Mouse (Mus musculus) erythroblast, embryonic 14.5 days (primary cell): ENCODE results near the gene Rad9a. TPM values are rescaled to one million over a fixed set of nuclear protein-coding genes. Genes with fewer than 3 reads are reported as not detected.

Experiments used
- H3K27me3 ChIP-seq: 2 replicates; pipeline ENCODE4 v1.6.1; 2012; ENCODE audit warnings: inconsistent platforms; ENCODE audit not compliant: control insufficient read depth
- H3K36me3 ChIP-seq: 2 replicates; pipeline ENCODE4 v1.6.1; 2012; ENCODE audit warnings: mild to moderate bottlenecking, inconsistent platforms; ENCODE audit not compliant: control insufficient read depth
- H3K4me1 ChIP-seq: 2 replicates; pipeline ENCODE4 v1.6.1; 2012; ENCODE audit warnings: inconsistent platforms; ENCODE audit not compliant: control insufficient read depth
- H3K4me3 ChIP-seq: replicated peaks from 2 replicates; pipeline ENCODE3; 2012; ENCODE audit warnings: moderate library complexity, mild to moderate bottlenecking, inconsistent platforms
- H3K9me3 ChIP-seq: 2 replicates; pipeline ENCODE4 v1.6.1; 2012; ENCODE audit warnings: low read length, inconsistent platforms, mixed read lengths; ENCODE audit not compliant: control insufficient read depth
- GATA1 ChIP-seq: IDR thresholded peaks from 2 replicates; pipeline ENCODE4 v1.6.1; 2012; ENCODE audit warnings: low read length, inconsistent platforms, mixed read lengths
- TAL1 ChIP-seq: IDR thresholded peaks from 3 replicates; pipeline ENCODE4 v1.6.1; 2012; ENCODE audit warnings: low read length, inconsistent platforms, mixed read lengths
- polyA plus RNA-seq: library from polyadenylated mRNA; stranded (reverse); fragments of >175 nt; gene quantifications from 2 replicates; pipeline ENCODE4 v1.2.3, GENCODE M21; 2012

Gene Rad9a
- polyA plus RNA-seq, 1 experiment: 2.6 TPM

DNA sequence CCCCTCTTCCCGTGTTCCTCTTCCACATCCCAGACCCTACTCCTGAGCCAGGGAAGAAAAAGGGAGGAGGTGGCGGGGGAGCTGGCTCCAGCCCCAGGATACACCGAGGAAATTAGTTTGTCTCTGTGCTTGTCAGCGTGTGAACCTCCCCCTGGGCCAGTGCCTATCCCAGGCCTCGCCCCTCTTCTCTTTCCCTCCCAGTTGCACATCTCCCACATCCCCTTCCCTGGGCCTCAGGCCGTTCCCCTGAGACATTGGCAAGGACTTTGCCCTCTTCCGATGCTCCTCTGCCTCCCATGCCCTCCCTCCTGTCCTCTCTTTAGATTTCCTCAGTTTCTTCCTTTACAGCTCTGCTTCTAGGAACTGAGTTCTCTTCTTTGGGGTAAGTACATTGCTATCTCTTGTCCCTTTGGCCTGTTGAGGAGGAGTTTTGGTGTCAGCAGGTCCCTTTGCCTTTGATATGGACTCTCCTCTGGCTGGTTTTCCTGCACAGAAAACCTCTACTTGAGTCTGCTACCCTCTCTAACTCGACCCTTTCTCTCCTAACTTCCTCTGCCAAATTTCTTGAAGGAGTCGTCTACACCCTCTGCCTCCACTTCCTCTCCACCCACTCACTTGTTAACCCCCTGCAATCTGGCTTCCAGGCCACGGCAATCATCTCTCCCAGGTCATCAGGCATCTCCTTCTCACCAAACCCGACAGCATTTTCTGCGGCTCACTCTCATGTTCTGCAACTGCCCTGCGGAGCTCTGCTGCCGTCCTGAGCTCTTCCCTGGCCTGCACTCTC is 19.7 kb upstream of the Rad9a start:
- H3K4me3 ChIP-seq: no peak overlapping the region
- H3K4me1 ChIP-seq: peaks cover 29% of the 10 kb centered on the region
- peaks cover 85% of the 10 kb centered on the region for H3K27me3 ChIP-seq
- H3K36me3 ChIP-seq: no peaks in the 10 kb centered on the region
- TF ChIP-seq TAL1: no peak
- no peak for TF ChIP-seq GATA1
- no peaks in the 10 kb centered on the region; the same call in 1 of the 2 replicates for H3K9me3 ChIP-seq

GRCm38 (mm10) chr19:4220416-4220815 is 19.0 kb upstream of the Rad9a start:
- H3K4me3 ChIP-seq: no peak overlapping the region
- H3K36me3 ChIP-seq: no peaks in the 10 kb centered on the region
- H3K27me3 ChIP-seq: peaks cover 87% of the 10 kb centered on the region
- TF ChIP-seq GATA1 (no peak), TAL1 (no peak)
- H3K9me3 ChIP-seq: no peaks in the 10 kb centered on the region; the same call in 1 of the 2 replicates
- H3K4me1 ChIP-seq: peaks cover 29% of the 10 kb centered on the region

DNA sequence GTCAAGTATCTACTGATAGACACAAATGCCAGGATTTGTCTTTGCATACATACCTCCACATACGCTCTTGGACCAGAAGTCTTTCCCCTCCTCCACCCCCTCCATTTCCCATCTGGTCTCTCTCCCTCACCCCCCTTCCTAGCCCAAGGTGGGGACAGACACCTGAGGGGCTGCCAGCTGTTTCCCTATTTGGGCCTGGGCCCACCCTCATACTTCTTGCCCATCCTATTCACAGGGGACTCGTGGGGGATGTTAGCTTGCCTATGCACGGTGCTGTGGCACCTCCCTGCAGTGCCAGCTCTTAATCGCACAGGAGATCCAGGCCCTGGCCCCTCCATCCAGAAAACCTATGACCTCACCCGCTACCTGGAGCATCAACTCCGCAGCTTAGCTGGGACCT is 18.5 kb upstream of the Rad9a start:
- H3K27me3 ChIP-seq: peaks cover 89% of the 10 kb centered on the region
- H3K9me3 ChIP-seq: peaks cover 1% of the 10 kb centered on the region; the same call in 1 of the 2 replicates
- peaks cover 31% of the 10 kb centered on the region for H3K4me1 ChIP-seq
- no peaks in the 10 kb centered on the region for H3K36me3 ChIP-seq
- no peak overlapping the region for H3K4me3 ChIP-seq
- no peak for TF ChIP-seq TAL1
- no peak for TF ChIP-seq GATA1

- Histone ChIP-seq H3K27me3 (peaks cover 97% of the 10 kb centered on the region), H3K4me3 (no peak overlapping the region), H3K4me1 (peaks cover 35% of the 10 kb centered on the region), H3K9me3 (peaks cover 5% of the 10 kb centered on the region; the same call in 1 of the 2 replicates), H3K36me3 (no peaks in the 10 kb centered on the region)
- no peak for TF ChIP-seq GATA1
Observed at GRCm38 (mm10) chr19:4218784-4219183, 17.3 kb upstream of the Rad9a start.

DNA sequence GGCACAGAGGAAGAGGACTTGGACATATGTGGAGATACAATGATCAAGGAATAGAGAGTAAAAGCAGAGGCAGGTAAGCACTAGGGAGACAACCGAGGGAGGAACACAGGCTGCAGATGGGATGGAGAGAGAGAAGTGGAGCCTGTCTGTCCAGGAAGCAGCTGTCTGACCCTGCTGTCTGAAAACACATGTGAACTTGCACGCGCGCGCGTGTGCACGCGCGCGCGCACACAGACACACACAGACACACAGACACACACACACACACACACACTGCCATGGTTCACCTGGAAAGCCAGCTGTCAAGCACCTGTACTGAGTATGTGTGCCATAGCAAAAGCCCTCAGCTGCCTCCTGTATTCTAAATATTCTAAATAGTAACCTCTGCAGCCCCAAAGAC is 16.8 kb upstream of the Rad9a start:
- TF ChIP-seq TAL1: no peak
- H3K27me3 ChIP-seq: peaks cover 98% of the 10 kb centered on the region
- no peak overlapping the region for H3K4me3 ChIP-seq
- H3K36me3 ChIP-seq: no peaks in the 10 kb centered on the region
- H3K4me1 ChIP-seq: peaks cover 31% of the 10 kb centered on the region
- peaks cover 7% of the 10 kb centered on the region; the same call in 1 of the 2 replicates for H3K9me3 ChIP-seq

DNA sequence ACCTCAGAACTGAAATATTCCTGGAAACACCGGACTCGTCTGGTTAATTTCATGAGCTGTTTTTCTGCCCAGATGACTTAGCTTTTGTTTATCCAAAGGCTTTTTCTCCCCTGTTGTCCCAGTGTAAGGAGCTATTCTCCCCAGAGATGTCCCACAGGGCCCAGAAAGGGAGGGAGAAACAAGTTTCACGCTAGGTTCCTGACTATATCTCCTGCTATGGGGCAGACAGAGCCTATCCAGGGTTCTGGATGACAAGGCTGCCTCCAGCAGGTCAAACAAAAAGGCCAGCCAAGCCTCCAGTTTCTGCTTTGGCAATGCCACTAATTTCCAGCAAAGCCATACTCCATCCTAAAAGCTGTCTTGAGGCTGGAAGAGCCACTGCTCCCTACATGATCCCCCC is 16.4 kb upstream of the Rad9a start:
- no peaks in the 10 kb centered on the region for H3K36me3 ChIP-seq
- peaks cover 28% of the 10 kb centered on the region for H3K4me1 ChIP-seq
- peaks cover 7% of the 10 kb centered on the region; the same call in 1 of the 2 replicates for H3K9me3 ChIP-seq
- H3K4me3 ChIP-seq: no peak overlapping the region
- peaks cover 100% of the 10 kb centered on the region for H3K27me3 ChIP-seq
- TF ChIP-seq TAL1 (no peak), GATA1 (no peak)

DNA sequence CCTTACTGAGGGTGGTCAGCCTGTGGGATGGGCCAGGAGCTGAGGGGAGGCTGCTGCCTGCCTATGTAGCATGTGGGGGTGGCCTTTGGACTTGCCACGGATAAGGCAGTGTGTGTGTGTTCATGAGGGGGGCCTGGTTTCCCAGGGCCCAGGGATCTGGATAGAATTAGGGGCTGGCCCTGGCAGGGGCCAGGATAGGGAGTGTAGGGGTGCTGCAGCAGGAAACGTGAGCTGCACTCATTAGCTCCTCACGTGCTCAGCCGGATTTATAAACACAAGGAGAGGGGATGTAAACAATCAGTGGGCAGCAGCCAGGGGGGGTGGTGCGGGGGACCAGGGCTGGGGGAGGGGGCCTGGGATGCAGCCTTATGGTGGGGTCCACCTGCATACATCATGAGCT is 15.7 kb upstream of the Rad9a start:
- H3K9me3 ChIP-seq: peaks cover 7% of the 10 kb centered on the region; the same call in 1 of the 2 replicates
- peaks cover 22% of the 10 kb centered on the region for H3K4me1 ChIP-seq
- H3K36me3 ChIP-seq: no peaks in the 10 kb centered on the region
- H3K27me3 ChIP-seq: peaks cover 100% of the 10 kb centered on the region
- H3K4me3 ChIP-seq: no peak overlapping the region
- TF ChIP-seq GATA1 (no peak), TAL1 (no peak)

GRCm38 (mm10) chr19:4216041-4216685 is 14.7 kb upstream of the Rad9a start:
- Histone ChIP-seq H3K27me3 (peaks cover 100% of the 10 kb centered on the region), H3K4me1 (peaks cover 20% of the 10 kb centered on the region), H3K36me3 (no peaks in the 10 kb centered on the region), H3K4me3 (no peak overlapping the region), H3K9me3 (peaks cover 7% of the 10 kb centered on the region; the same call in 1 of the 2 replicates)
- no peak for TF ChIP-seq GATA1

DNA sequence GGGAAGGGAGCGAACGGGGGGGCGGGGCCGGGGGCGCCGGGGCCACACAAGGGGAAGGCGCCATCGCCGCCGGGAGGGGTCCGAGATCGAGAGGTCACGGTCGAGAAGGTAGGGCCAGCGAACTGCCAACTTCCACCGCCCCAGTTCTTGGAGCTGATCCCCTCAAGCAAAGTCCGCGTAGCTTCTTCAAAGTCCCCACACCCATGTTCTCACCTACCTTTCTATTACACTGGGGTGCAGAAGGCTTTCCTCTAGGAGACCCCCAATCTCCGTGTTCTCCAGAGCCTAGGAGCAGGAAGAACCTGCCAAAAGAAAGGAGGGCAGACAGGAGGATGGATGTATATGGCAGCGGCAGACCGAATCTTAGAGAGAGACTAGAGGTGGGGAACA is 14.0 kb upstream of the Rad9a start:
- Histone ChIP-seq H3K9me3 (peaks cover 7% of the 10 kb centered on the region; the same call in 1 of the 2 replicates), H3K27me3 (peaks cover 100% of the 10 kb centered on the region), H3K36me3 (no peaks in the 10 kb centered on the region), H3K4me1 (peaks cover 13% of the 10 kb centered on the region), H3K4me3 (no peak overlapping the region)
- TF ChIP-seq TAL1 (no peak), GATA1 (no peak)
